Mouse (Mus musculus) CH12.LX (cell line): ENCODE measurements around the gene Timm44.

Source experiments
- CTCF ChIP-seq, 2 experiments: IDR thresholded peaks in 1 of 2; conservative IDR thresholded peaks in 1 of 2; 2 replicates each; pipeline ENCODE4 v1.5.1; 2011 to 2012; ENCODE audit warnings: low read depth in 2 of 2, low read length in 2 of 2, improper control_type of control experiment in 1 of 2, inconsistent platforms in 1 of 2, mild to moderate bottlenecking in 1 of 2, moderate library complexity in 1 of 2
- ELF1 ChIP-seq: IDR thresholded peaks from 2 replicates; pipeline ENCODE4 v1.6.1; 2014; ENCODE audit warnings: low read depth, mild to moderate bottlenecking, inconsistent platforms, low read length, improper control_type of control experiment
- JUND ChIP-seq: conservative IDR thresholded peaks from 2 replicates; pipeline ENCODE4 v1.6.1; 2011; ENCODE audit warnings: low read depth, low read length, improper control_type of control experiment
- MXI1 ChIP-seq: IDR thresholded peaks from 2 replicates; pipeline ENCODE4 v1.6.1; 2011; ENCODE audit warnings: mild to moderate bottlenecking, low read depth, low read length, improper control_type of control experiment
- POLR2AphosphoS2 ChIP-seq: IDR thresholded peaks from 2 replicates; pipeline ENCODE4 v1.6.1; 2011; ENCODE audit warnings: low read depth, low read length, improper control_type of control experiment
- RAD21 ChIP-seq: IDR thresholded peaks from 2 replicates; pipeline ENCODE4 v1.6.1; 2011; ENCODE audit warnings: low read depth, mild to moderate bottlenecking, low read length, improper control_type of control experiment, moderate library complexity
- USF1 ChIP-seq: IDR thresholded peaks from 2 replicates; pipeline ENCODE4 v1.6.1; 2014; ENCODE audit warnings: low read depth, mild to moderate bottlenecking, inconsistent platforms, low read length, improper control_type of control experiment

DNA sequence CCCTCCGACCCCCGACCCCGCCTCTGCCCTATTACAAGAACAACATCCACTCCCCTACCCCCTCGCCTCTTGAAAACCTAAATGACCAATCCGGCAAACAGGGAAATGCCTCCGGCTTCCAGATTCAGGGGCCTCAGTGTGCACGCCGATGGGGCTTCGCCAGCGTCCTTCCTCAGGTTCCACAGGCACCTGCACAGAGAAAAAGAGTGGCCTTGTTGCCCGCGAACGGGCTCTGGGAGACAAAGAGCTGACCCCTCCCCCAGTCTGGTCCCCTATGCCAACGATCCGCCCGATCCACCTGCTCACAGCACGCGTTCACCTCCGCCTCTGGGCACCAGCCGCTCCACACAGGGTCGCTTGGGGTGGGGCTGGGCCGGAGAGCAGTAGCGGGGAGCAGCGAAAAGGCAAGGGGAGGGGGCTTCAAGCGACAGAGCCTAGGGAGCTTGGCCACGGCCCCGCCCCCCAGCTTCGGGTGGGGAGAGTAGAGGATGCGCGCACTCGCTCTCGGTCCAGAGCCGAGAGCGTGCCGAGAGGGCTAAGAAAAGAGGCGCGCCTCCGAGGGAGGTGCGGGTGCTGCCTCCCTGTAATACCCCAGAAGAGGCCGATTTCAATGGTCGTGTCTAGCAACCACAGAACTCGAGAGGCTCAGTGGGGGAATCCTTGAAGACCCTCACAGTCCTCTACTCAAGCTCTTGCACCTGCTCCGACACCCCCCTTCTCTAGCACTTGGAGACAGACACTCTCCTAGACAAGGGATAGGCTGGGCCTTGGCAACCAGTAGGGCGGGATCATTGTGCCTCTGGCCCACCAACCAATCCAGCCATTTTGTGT is 58.7 kb downstream of the Timm44 start, which contains the start of gene Prr36:
- TF ChIP-seq CTCF (conservative IDR thresholded peaks at IDR 0.05 in 1 of 2, IDR thresholded peaks at IDR 0.05 in 1 of 2; ENCODE audit: low read depth in 2 of 2, low read length in 2 of 2) (no peak), JUND (no peak), ELF1 (no peak), USF1 (no peak), MXI1 (no peak), RAD21 (no peak), POLR2AphosphoS2 (no peak)
